Mouse (Mus musculus): ENCODE measurements around the gene Gm21861. TPM values are rescaled to one million over a fixed set of nuclear protein-coding genes. Genes with fewer than 3 reads are reported as not detected.
"Not testable (repeated sequence)": the region's sequence is repeated elsewhere in the genome, so short reads cannot be mapped to it uniquely, and the experiment has no call there.

Gene Gm21861
- not detected for total RNA-seq (2022)

GRCm38 (mm10) chrY:58814497-58814896 lies at the start of gene Gm21861:
Gene Gm21861 (minus strand): TSS chrY:58814597.
- DNase-seq (ENCODE audit: low spot score in 2 of 2), result not testable (repeated sequence)
